Mouse (Mus musculus) adrenal gland, postnatal 25 days (tissue): ENCODE measurements at regions not wholly inside any gene's neighbourhood (a gene's known extent, or its start where the extent isn't known, plus 50 kb on each side); places are given as distances from the start of the nearest gene placed in this dataset.

Experiments used
- DNase-seq: peaks from one replicate; pipeline ENCODE4 v3.0.0; 2021; ENCODE audit warnings: mixed read lengths

DNA sequence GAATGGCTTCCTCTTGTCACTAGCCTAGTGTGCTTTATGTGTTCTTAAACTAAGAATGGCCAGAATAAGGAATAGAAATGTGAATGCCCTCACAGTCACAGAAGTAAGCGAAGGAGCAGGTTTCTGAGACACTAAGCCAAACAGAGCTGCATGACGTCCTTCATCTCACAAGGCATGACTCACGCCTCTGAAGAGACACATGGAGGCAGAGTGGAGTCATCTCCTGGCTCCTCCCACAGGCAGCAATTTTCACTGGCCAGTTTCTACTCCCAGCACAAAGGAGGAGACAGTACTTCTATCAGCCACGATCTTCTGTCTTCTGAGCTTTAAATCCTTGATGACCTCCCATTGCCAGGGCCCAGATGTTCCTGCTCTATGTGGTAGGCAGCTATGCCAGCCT is 291.3 kb upstream of the Rnf32 start:
- DNase-seq, result peak; percentile 23

DNA sequence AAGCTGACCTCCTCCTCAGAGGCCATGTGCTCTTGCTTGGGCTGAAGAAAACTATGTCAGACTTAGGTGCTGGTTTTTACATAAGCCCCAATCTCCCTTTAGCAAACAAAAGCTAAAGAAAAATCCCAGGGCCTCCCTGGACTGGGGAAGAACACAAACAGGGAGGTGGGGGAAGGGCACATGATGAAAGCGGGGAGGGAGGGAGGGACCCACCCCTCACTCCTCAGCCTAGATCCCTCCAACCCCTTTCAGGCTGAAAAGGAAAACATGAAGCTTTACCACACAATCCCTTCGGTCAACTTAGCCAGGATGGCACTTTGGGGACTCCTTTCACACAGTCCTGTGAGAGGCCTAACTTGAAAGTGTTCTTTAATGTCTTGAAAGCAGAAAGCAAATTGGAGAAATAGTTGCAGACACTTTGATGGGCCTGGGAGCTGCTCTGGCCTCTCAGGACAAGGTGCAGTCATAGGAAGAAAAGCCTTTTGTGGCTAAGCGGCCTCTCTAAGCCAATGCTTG is 291.9 kb upstream of the Rnf32 start:
- DNase-seq, result no peak

DNA sequence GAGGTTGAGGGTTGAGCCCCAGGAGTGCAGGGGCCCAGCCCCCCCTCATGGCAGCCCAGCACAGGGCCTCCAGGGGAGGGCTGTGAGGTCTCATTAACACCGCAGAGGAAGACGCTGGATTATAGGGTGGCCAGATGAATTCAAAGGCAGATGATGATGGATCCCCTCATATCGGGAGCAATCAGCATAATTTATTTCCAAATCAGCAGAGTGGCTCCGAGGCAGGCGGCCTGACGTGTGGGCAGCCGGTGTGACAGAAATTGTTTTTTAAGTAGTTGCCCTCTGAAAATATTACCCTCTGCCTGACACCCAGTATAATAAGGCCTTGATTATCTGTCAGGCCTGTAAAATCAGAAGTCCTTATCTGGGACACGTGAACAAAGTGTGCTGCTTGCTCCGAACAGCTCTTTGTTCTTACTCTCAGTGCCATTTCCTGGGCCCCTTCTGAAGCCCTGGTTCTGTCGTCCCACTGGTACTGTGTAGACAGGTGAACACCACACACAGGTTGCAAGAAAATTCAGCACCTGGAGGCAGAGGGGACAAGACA is 303.0 kb upstream of the Rnf32 start:
- DNase-seq, result no peak

DNA sequence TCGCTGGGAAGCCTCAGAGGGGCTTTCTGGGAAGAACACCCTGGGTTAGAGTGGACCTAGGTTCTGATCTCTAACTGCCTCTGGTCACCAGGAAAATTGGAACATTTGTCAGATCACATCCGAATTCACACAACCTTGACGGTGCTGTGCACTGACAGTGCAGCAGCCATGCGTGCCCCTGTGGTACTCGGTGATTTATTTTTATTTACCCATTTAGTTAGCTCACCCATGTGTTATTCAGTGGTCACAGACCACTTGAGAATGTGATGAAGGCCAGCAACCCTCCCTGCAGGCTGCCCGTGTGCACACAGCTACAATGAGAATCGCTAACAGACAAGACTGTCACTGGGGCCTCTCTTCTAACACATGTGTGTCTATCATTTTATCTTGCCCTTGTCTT is 303.8 kb upstream of the Rnf32 start:
- DNase-seq, result no peak

DNA sequence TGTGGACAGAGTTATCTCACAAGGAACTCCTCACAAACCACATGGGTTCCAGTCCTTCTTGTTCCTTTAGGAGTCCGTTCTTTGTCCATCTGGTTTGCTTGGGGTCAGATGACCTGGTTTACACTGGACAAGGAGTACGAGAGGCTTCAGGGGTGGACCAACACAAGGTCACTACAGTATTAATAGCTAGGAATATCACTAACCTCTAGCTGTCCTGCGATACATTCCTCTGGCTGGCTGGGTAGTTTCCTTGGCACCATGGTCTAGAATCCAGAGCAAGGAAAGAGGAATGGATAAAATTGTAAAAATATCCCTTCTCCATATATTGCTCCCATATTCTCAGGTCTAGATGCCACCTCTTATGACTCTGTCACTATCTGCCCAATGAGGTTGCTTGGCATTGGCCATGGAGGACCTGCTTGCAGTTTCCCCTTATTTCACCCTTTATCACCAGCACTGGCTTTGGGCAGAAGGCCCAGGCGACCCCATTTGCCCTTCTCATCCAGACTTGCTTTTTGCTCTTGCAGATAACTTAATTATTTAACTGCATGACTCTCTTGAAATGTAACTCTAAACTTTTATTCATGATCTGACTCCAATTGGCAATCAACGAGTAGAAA is 310.9 kb upstream of the Rnf32 start:
- DNase-seq, result no peak

DNA sequence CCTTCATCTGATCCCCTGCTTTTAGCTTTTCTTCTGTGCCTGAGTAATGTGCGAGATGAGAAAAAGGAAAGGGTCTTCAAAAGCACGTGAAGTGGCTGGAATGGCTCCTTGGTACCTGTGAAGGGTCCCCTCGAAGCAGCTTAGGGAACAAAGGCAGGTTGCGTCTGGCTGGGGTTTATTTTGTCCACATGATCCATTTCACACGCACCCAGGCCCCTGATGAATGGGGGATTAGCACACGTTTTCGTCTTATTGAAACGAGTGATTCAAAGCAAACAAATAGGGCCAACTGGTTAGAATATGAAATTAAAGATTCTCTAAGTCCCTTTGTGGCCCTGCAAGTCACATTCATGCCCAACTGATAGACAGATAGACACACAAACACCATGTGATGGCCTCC is 319.6 kb upstream of the Rnf32 start:
- no peak for DNase-seq

DNA sequence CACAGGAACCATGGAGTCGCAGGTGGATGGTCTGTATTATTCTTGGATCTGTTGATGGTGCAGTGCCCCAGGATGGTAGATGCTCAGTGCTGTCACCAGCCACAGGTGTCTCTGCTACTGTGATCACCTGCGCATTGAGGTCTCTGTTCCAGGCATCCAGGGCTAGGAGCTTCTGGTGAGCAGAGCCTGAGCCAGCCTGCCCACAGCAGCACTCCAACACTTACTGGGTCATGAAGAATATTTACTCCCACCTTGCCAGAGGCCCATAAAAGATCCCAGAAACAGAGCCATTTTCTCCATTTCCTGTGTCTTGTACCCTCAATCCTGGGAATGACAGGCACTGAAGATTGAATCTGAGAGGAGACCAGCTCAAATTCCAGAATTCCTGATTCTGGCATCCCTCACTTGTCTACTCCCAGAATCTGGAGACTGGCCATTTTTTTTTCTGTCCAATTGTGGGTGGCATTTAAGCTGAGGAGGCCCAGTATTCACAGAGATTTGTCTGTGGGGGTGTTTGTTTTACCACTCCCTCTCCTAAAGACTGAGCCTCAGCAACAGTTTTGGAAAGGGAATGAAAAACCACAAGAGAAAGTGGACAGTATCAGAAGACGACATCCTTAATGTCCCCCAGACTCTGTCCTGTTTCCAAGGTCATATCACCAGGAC is 322.1 kb upstream of the Rnf32 start:
- no peak for DNase-seq

DNA sequence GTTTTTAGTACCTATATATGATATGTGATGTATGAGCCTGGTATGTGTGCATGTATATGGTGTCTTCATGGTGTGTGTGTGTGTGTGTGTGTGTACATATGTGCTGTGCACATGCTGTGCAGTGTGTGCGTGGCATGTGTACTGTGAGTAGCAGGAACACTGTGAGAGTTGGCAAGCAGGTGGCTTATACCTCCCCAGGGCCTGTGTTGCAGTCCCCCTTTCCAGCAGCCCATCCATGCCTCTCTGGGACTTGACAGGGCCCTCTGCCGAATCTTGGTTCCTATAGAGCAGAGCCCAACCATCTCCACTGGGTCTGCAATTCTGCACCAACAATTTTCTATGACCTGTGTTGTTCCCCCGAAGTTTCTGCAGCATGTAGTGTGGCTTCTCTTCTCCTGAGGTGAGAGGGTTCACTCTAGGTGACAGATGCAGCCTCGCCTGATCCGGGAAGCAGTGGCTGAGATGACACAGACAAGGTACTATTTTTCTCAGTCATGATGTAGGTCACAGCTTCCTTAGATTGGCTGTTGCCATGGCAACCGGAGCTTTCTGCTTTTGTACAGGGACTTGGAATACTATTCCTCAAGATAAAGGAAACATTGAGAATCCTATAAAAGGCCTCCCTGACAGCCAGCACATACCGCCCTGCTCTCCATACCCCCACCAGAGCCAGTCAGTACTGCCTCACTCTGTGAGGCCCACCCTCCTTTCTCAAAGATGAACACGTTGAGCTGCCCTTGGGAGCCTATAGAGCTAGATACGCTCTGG is 336.0 kb upstream of the Rnf32 start:
- DNase-seq, result no peak

DNA sequence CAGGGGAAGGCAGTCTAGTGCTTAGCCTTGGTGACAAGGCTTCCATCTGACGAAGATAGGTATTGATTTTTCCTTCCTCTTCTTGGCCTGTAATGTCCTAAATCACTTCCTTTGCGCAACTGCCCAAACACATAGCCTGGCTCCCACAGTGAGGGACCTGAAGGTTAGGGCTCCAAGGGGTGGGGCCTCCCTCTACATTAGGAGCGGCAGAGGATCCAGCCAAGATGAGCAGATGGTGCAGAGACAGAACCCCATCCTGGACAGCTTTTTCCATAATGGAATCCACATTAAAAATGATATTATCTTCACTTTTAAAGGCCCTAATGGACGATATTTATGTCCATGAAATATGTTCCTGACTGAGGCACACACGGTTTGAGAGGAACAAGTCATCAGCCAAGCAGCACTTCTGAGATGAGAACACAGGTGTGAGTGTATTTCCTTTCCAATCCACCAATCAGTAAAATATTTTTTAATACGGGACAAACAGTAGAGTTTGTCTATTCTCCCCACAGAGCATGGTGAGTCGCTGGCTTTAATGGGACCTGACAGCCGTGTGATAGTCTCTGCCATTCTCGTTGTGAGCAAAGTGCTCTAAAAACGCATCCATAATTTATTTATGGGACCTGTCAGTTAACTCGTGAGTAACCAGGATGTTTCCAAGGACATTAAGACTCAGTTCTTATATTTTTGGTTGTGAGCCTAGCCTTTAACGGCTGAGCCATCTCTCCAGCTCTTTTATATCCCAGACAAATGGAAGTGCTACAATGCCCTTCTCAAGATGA is 357.5 kb upstream of the Rnf32 start:
- DNase-seq, result no peak

DNA sequence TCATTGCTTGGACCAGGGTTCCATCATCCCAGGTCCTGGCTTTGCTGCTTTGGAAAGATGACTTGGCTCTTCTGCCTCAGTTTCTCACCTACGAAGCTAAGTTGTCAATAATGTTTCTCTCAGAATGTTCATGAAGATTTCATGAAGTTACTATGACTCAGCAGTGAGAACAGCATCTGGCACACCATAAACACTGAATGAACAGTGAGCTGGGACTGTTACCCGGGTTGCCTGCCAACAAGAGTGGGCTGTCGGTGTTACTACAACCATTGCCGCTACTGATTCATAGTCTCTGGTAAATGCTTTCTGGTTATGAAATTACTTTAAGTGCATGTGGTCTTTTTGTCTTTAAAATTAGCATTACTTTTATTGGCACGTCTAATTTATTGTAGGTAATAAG is 352.0 kb upstream of the Shh start:
- DNase-seq, result no peak

DNA sequence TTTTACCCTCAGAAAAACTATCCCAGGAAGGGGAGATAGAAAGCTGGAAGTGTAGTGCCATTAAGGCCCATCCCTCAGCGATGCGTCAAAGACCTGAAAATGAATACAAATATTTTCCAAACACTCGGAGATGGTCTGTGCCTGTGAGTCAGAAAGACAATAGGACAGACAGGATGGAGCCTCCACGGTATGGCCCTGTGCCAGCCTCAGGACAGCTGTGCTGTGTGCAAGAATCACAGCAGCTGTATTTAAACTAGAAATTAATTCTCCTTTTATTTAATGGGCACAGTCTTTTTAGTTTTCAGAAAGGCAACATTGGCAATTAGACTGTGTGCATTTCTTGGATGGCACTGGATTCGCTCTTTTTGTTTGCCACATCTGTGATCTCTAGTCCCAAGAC is 340.9 kb upstream of the Shh start:
- DNase-seq, result peak; percentile 76

DNA sequence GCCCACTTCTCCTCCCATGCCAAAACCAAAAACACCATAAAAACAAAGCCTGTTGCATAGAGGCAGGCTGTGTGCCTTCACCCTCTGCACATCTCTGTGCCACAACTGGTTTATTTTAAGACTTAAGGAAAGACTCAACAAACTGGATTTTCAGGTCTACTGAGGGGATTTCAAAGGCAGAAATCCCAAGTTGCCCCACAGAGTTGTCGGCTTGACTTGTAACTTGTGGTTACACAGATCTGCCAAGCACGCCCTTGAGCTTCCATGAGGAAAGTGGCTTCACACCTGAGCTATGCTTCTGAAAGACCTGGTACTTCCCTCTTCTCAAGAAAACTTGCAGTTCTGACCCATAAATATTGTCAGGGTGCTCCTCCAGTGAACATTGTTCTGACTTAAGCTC is 332.4 kb upstream of the Shh start:
- no peak for DNase-seq

DNA sequence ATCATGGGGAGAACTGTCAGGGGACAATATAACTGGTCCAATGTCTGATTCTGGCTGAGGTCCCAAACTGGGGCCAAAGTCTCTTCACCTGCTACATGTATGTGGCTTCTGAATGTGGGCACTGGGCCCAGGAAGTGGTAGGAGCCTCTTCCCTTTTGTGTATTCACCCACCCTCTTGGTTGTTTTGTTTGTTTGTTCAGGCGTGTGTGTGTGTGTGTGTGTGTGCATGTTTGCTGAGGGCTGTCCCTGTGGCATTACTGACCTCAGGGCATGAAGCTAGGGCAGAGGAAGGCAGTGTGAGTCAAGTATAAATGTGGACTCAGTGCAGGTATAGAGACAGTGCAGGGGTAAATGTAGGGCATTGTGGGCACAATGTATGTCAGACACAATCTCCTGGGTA is 331.3 kb upstream of the Shh start:
- no peak for DNase-seq

DNA sequence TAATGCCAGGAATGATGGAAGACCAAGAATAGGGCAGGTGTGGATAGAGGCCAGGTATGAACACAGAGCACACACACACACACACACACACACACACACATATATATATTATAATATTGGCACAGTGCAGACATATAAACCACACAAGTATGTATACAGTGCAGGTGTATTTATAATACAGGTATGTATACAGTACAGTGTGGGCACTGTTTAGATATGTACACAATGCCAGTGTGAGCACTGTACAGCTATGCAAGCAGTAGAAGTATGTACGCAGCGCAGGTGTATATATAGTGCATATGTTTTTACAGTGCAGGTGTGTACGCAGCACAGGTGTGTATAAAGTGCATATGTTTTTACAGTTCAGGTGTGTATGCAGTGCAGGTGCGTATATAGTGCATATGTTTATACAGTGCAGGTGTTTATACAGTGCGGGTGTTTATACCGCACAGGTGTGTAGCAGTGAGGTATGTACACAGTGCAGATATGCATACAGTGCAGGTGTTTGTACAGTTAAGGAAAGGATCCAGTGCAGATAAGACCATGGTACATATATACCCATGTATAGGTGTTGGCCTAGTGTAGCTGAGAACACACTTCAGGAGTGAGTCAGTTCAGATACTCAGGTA is 328.2 kb upstream of the Shh start:
- DNase-seq, result no peak

DNA sequence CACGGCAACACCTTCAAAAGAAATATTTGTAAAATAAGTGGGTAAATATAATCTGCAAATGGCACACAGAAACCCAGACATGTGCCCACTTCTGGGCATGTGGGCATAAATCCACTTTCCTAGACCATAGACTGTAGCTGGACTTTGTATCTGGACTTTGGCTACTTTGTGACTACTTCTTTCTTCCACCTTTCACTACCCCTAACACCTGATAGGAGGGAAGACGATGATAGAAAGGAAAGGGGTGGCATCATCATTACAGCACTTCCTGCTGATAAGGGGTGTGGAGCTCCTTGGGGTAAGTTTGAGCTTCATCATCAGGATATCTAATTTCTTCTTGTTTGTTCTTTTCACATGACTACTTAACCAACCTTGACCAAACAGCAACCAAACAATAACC is 326.7 kb upstream of the Shh start:
- no peak for DNase-seq

DNA sequence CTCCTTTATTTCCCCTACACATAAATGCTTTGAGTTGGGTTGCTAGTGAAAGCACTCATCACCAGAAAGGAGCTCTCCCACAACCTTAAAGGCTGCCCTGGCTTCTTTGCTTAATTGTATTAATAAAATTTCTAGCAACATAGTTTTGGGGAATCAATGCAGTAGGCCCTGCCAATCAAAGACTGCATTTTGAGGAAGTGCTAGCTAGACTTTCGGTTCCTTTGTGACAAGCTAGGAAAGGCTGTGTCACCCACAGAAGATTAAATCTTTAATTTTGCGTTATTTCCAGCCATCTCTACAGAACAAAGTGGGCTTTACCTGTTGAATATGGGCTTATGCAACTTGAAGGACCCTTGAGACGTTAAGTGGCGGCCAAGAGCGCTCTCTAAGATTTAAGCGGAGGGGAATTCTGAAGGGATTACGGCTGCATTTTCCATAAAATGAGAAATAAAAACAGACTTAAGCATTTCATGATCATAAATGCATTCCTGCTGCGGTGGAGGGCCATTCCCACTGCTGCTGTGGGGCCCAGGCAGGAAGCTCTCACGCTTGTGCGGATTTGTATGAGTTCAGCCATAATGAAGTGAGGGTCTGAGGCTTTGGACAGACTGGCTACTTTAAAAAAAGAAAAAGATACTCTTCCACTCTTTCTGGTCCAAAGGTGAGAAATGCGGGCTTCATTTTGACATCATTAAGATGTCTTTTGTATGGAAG is 318.4 kb upstream of the Shh start:
- no peak for DNase-seq

DNA sequence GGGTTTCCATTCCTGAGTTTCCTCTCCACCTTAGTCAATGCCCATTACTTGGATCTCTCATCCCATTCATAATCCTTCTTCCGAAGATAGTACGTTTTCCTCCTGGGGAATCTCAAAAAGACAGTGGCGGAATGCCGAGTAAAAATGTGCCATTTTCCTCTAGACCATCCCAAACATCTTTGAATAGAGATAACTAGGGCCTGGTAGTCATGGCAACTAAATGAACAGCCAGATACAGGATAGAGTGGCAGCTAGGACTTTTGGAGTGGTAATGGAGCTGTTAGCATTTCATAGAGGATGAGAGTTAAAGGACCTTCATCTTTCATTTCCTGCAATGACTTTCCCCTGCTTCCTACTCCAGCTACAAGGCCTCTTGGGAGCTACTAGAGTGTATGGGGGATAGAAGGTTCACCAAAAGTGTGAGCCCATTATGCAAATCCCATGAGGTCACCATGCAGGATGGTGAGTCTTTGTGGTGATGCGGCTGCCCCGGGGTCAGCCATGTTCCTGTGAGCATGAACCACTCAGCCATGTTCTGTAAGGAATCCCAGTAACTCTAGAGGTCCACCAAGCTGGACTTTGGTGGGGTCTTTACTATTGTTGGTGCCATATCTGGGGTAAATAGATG is 317.4 kb upstream of the Shh start:
- DNase-seq, result no peak

DNA sequence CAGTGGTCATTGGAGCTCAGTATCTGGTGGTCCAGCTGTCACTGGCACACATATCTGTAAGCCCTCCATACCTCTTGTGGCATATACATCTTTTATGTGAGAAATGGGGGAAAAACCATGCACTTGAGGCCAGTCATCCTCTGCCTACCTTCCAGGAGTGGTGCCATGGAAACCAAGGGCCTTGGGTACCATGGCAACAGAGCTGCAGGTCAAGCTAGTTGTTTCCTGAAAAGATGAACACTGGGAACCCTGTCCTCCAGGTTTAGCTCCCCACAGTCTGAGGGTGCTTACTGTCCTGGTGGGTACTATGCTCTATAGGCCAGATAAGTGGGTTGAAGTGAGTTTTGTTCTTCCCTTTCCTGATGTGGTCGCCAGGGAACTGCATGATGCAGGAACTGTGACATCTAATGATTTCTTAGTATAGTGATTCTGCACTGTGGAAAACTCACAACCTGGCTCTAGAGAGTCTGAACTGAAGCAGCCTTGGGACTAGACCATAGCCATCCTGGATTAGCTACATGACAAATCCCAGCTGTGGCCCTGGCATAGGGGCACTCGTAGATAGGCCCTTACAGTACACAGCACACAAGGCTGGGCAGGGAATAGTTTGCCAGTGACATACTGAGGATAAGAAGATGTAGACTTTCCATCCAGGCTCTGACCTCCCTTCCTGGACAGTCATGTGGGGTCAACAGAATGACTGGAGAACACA is 308.7 kb upstream of the Shh start:
- peak; percentile 8 for DNase-seq

DNA sequence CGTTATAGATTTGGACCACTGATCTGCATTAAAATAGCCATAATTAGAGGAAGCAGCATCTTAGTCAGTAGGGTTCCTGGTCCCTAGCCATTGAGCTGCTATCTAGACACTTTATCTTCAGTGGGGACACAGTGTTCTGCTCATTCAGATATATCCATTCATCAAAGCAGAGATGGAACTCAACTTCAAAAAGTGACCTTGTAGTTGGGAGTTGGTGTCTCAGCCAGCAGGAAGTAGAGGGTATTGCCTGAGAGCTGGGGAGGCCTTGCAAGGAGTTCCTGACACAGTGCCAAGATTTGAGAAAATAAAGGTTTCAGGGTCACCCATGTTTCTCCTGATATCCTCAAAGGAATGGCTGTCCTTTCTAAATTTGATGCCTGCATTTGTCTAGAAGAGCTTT is 304.7 kb upstream of the Shh start:
- DNase-seq, result no peak
